Mouse (Mus musculus): ENCODE measurements at regions not wholly inside any gene's neighbourhood (a gene's known extent, or its start where the extent isn't known, plus 50 kb on each side); places are given as distances from the start of the nearest gene placed in this dataset.

GRCm38 (mm10) chr11:29628476-29628875 lies 64.3 kb upstream of the Rtn4 start:
- DNase-seq, result peak; percentile 25

GRCm38 (mm10) chr11:29632486-29632885 lies 60.3 kb upstream of the Rtn4 start:
- peak; percentile 54 for DNase-seq

- DNase-seq, result peak; percentile 7
Observed at GRCm38 (mm10) chr11:29633288-29633687, 59.5 kb upstream of the Rtn4 start.

GRCm38 (mm10) chr11:29636759-29637200 lies 56.0 kb upstream of the Rtn4 start:
- peak; percentile 94 for DNase-seq

GRCm38 (mm10) chr11:29638093-29638669 lies 54.6 kb upstream of the Rtn4 start:
- no peak for DNase-seq

- peak; percentile 80 for DNase-seq
Observed at GRCm38 (mm10) chr11:29638861-29639260, 53.9 kb upstream of the Rtn4 start.
